Mouse (Mus musculus) hindbrain, embryonic 10.5 days (tissue): ENCODE results near the gene Inpp5k. TPM values are rescaled to one million over a fixed set of nuclear protein-coding genes. Genes with fewer than 3 reads are reported as not detected.

Experiments used
- DNase-seq: peaks from one replicate; pipeline ENCODE4 v3.0.0-alpha.2; 2017; ENCODE audit warnings: low spot score
- H3K27ac ChIP-seq: fragments of 300-500 bp; sonication (generic); 2 replicates; pipeline ENCODE4 v1.5.1; 2016; ENCODE audit warnings: mild to moderate bottlenecking, moderate library complexity
- H3K27me3 ChIP-seq: fragments of 300-500 bp; sonication (generic); 2 replicates; pipeline ENCODE4 v1.6.1; 2016; ENCODE audit warnings: mild to moderate bottlenecking; ENCODE audit not compliant: poor library complexity, insufficient read depth, severe bottlenecking
- H3K36me3 ChIP-seq: fragments of 300-500 bp; sonication (generic); 2 replicates; pipeline ENCODE4 v1.6.1; 2016; ENCODE audit warnings: mild to moderate bottlenecking, moderate library complexity
- H3K4me1 ChIP-seq: fragments of 300-500 bp; sonication (generic); replicated peaks from 2 replicates; pipeline ENCODE4 v1.6.1; 2016; ENCODE audit warnings: mild to moderate bottlenecking
- H3K4me3 ChIP-seq: fragments of 300-500 bp; sonication (generic); 2 replicates; pipeline ENCODE4 v1.5.1; 2016; ENCODE audit warnings: mild to moderate bottlenecking, moderate library complexity
- H3K9me3 ChIP-seq: fragments of 300-500 bp; sonication (generic); 2 replicates; pipeline ENCODE4 v1.6.1; 2016; ENCODE audit warnings: mild to moderate bottlenecking, moderate library complexity
- WGBS: fragments of 180-500 bp; shearing (Covaris S2); methylation state at CpG from one replicate; pipeline ENCODE4 v1.1.7; 2016; 5-methylcytosine and 5-hydroxymethylcytosine counted together
- polyA plus RNA-seq: library from polyadenylated mRNA; unstranded; fragments of >200 nt; fragmentation: Nextera tagmentation; extraction: Ambion mirVana; gene quantifications from 2 replicates; pipeline ENCODE4 v1.2.1, GENCODE M21; 2016

Inpp5k gene
- polyA plus RNA-seq, 1 experiment from 2014 or later, result 24.9 TPM

GRCm38 (mm10) chr11:75658996-75659750 is 28.4 kb downstream of the Inpp5k start:
- Histone ChIP-seq H3K27me3 (peaks cover 30% of the 10 kb centered on the region), H3K4me3 (no peak overlapping the region), H3K9me3 (no peaks in the 10 kb centered on the region), H3K4me1 (peaks cover 33% of the 10 kb centered on the region), H3K36me3 (peaks cover 40% of the 10 kb centered on the region), H3K27ac (no peak overlapping the region)
- 86% methylated on average over 14 of the region's 14 CpGs for WGBS
- DNase-seq, result no peak

GRCm38 (mm10) chr11:75660081-75660590 is 29.3 kb downstream of the Inpp5k start:
- WGBS, result 92% methylated on average over 12 of the region's 12 CpGs
- Histone ChIP-seq H3K4me1 (peaks cover 24% of the 10 kb centered on the region), H3K4me3 (no peak overlapping the region), H3K27me3 (peaks cover 21% of the 10 kb centered on the region), H3K9me3 (no peaks in the 10 kb centered on the region), H3K36me3 (peaks cover 41% of the 10 kb centered on the region), H3K27ac (no peak overlapping the region)
- no peak for DNase-seq

- Histone ChIP-seq H3K9me3 (no peaks in the 10 kb centered on the region), H3K4me3 (no peak overlapping the region), H3K4me1 (peaks cover 14% of the 10 kb centered on the region), H3K27me3 (peaks cover 15% of the 10 kb centered on the region), H3K27ac (no peak overlapping the region), H3K36me3 (peaks cover 52% of the 10 kb centered on the region)
- WGBS, result 88% methylated on average over 21 of the region's 21 CpGs
- DNase-seq, result no peak
Observed at GRCm38 (mm10) chr11:75660941-75661800, 30.4 kb downstream of the Inpp5k start.

GRCm38 (mm10) chr11:75662131-75662530 is 31.3 kb downstream of the Inpp5k start:
- WGBS, result 91% methylated on average over 7 of the region's 7 CpGs
- no peak overlapping the region for H3K27ac ChIP-seq
- peaks cover 61% of the 10 kb centered on the region for H3K36me3 ChIP-seq
- peaks cover 4% of the 10 kb centered on the region for H3K4me1 ChIP-seq
- no peaks in the 10 kb centered on the region for H3K9me3 ChIP-seq
- H3K4me3 ChIP-seq, result no peak overlapping the region
- H3K27me3 ChIP-seq, result peaks cover 5% of the 10 kb centered on the region
- DNase-seq, result no peak

- no peak for DNase-seq
- Histone ChIP-seq H3K4me1 (no peaks in the 10 kb centered on the region), H3K9me3 (no peaks in the 10 kb centered on the region), H3K36me3 (peaks cover 70% of the 10 kb centered on the region), H3K27ac (no peak overlapping the region), H3K27me3 (no peaks in the 10 kb centered on the region), H3K4me3 (no peak overlapping the region)
- WGBS, result 92% methylated on average over 6 of the region's 6 CpGs
Observed at GRCm38 (mm10) chr11:75666296-75666695, 35.5 kb downstream of the Inpp5k start.

- Histone ChIP-seq H3K9me3 (no peaks in the 10 kb centered on the region), H3K27me3 (no peaks in the 10 kb centered on the region), H3K27ac (no peak overlapping the region), H3K4me1 (no peaks in the 10 kb centered on the region), H3K36me3 (peaks cover 78% of the 10 kb centered on the region), H3K4me3 (no peak overlapping the region)
- no peak for DNase-seq
- 88% methylated on average over 3 of the region's 3 CpGs for WGBS
Observed at GRCm38 (mm10) chr11:75668621-75669020, 37.8 kb downstream of the Inpp5k start.

- 86% methylated on average over 11 of the region's 11 CpGs for WGBS
- no peaks in the 10 kb centered on the region for H3K9me3 ChIP-seq
- H3K4me3 ChIP-seq, result no peak overlapping the region
- peaks cover 80% of the 10 kb centered on the region for H3K36me3 ChIP-seq
- DNase-seq, result no peak
- no peaks in the 10 kb centered on the region for H3K4me1 ChIP-seq
- no peaks in the 10 kb centered on the region for H3K27me3 ChIP-seq
- H3K27ac ChIP-seq, result no peak overlapping the region
Observed at GRCm38 (mm10) chr11:75669176-75669852, 38.5 kb downstream of the Inpp5k start.

GRCm38 (mm10) chr11:75669853-75670200 is 39.0 kb downstream of the Inpp5k start:
- Histone ChIP-seq H3K27me3 (no peaks in the 10 kb centered on the region), H3K4me1 (no peaks in the 10 kb centered on the region), H3K4me3 (no peak overlapping the region), H3K27ac (no peak overlapping the region), H3K36me3 (peaks cover 80% of the 10 kb centered on the region), H3K9me3 (no peaks in the 10 kb centered on the region)
- 93% methylated on average over 12 of the region's 12 CpGs for WGBS
- DNase-seq, result no peak

- DNase-seq, result no peak
- H3K27me3 ChIP-seq, result no peaks in the 10 kb centered on the region
- H3K4me3 ChIP-seq, result no peak overlapping the region
- H3K9me3 ChIP-seq, result no peaks in the 10 kb centered on the region
- 88% methylated on average over 22 of the region's 22 CpGs for WGBS
- no peaks in the 10 kb centered on the region for H3K4me1 ChIP-seq
- H3K36me3 ChIP-seq, result peaks cover 64% of the 10 kb centered on the region
- no peak overlapping the region for H3K27ac ChIP-seq
Observed at GRCm38 (mm10) chr11:75671426-75672180, 40.8 kb downstream of the Inpp5k start.

- peaks cover under 1% of the 10 kb centered on the region; the same call in 1 of the 2 replicates for H3K4me1 ChIP-seq
- H3K36me3 ChIP-seq, result peaks cover 54% of the 10 kb centered on the region
- no peak overlapping the region for H3K4me3 ChIP-seq
- no peak overlapping the region for H3K27ac ChIP-seq
- 90% methylated on average over 5 of the region's 5 CpGs for WGBS
- no peaks in the 10 kb centered on the region for H3K9me3 ChIP-seq
- no peak for DNase-seq
- no peaks in the 10 kb centered on the region for H3K27me3 ChIP-seq
Observed at GRCm38 (mm10) chr11:75673411-75673810, 42.6 kb downstream of the Inpp5k start.

- Histone ChIP-seq H3K36me3 (peaks cover 40% of the 10 kb centered on the region), H3K27ac (no peak overlapping the region), H3K4me1 (peaks cover 5% of the 10 kb centered on the region; the same call in 1 of the 2 replicates), H3K27me3 (no peaks in the 10 kb centered on the region), H3K4me3 (no peak overlapping the region), H3K9me3 (no peaks in the 10 kb centered on the region)
- DNase-seq, result no peak
- WGBS, result 84% methylated on average over 3 of the region's 3 CpGs
Observed at GRCm38 (mm10) chr11:75674875-75675274, 44.1 kb downstream of the Inpp5k start.
